Comparison of ENCODE assay signal across 9 mouse cellular contexts in the genomic region with DNA sequence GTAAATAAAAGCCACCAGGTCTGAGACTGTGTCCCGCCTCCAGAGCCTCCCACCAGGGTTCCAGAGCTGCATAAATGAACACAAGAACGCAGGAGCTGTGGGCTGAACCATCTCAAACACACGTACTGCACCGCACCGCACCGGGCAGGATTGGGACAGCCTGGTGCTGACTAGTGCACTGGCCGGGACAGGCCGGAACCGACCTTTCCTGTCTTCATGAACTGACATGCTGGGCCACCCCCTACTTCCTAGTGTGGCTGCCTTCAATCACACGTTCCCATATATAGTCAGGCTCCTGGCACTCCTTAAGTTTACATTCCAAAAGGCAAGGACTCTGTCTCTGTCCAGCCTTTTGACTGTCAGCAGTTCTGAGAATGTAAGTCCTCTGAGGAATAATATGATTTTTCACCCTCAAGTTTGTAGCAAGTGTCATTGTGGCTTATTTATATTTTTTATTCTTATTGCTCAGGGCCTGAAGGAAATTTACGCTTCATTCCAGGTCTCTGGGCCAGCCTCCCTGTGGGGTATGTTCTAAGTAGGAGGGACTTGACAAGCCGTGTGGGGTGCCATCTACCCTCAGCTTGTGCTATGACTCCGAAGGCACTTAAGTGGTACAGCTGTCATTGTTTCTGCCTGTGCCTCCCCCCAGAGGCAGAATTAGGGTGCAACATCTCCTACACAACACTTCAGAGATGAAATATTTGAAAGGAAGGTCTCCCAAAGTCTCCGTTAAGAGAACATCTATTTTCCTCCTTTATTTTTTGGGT. TPM values are rescaled to one million over a fixed set of nuclear protein-coding genes. Genes with fewer than 3 reads are reported as not detected.
DNase-seq lines count a peak whose midpoint lies in the region; ATAC-seq and TF ChIP-seq lines count a peak whose summit lies in the region.
"Had no signal": no experiment of that assay in that cellular context is flagged by ENCODE, and none has a peak within 500 bp of the region (broad histone marks: within the 10 kb centered on the region; RNA-seq: fewer than 3 reads in every experiment).

No protein-coding gene starts in this region.

- no peaks in the 10 kb centered on the region for H3K27me3 ChIP-seq in midbrain, embryonic 15.5 days (replicated peaks)
- no peaks in the 10 kb centered on the region for H3K27me3 ChIP-seq in midbrain, embryonic 16.5 days (ENCODE audit: control insufficient read depth, insufficient read depth, low read depth, low read length)
- H3K27me3 ChIP-seq in heart, adult 2 months (ENCODE audit: control insufficient read depth, insufficient read depth, low read length): no peaks in the 10 kb centered on the region

- peaks cover 3% of the 10 kb centered on the region; the same call in 1 of the 2 replicates for H3K79me2 ChIP-seq in heart, adult 2 months (replicated peaks; ENCODE audit: control insufficient read depth, insufficient read depth, low read length)

- no peaks in the 10 kb centered on the region for H3K9me3 ChIP-seq in midbrain, embryonic 15.5 days
- H3K9me3 ChIP-seq in midbrain, embryonic 16.5 days (replicated peaks; ENCODE audit: control insufficient read depth, low read length, poor library complexity, severe bottlenecking): no peaks in the 10 kb centered on the region

- no peak overlapping the region for H3K4me3 ChIP-seq in midbrain, embryonic 15.5 days
- H3K4me3 ChIP-seq in midbrain, embryonic 16.5 days (ENCODE audit: low read depth, low read length): no peak overlapping the region
- peak overlapping the region; percentile 81; the same call in 1 of the 2 replicates for H3K4me3 ChIP-seq in heart, adult 2 months
- H3K4me3 ChIP-seq in lung, adult 2 months (replicated peaks; ENCODE audit: extremely low read depth, low read depth, low read length): peak overlapping the region; percentile 44

- intact Hi-C loops in heart, adult 2 months (cut with DNase I): loop anchor here (2.0 kb wide), 1 partner anchor 33 kb away; the partner anchor contains the start of gene Telo2

- no peak for ATAC-seq in midbrain, embryonic 15.5 days (replicated peaks)
- ATAC-seq in midbrain, embryonic 16.5 days: no peak

- H3K4me1 ChIP-seq in midbrain, embryonic 15.5 days: no peaks in the 10 kb centered on the region
- H3K4me1 ChIP-seq in midbrain, embryonic 16.5 days (ENCODE audit: control insufficient read depth, insufficient read depth, low read length): 0 out of 2 replicates have a peak, but pooled peaks cover 4% of the 10 kb centered on the region
- peaks cover 25% of the 10 kb centered on the region for H3K4me1 ChIP-seq in heart, adult 2 months (ENCODE audit: control insufficient read depth, insufficient read depth, low read length)
- H3K4me1 ChIP-seq in lung, adult 2 months (ENCODE audit: control insufficient read depth, insufficient read depth, low read length): peaks cover 13% of the 10 kb centered on the region

- H3K9ac ChIP-seq in midbrain, embryonic 15.5 days: no peak overlapping the region
- H3K9ac ChIP-seq in midbrain, embryonic 16.5 days (ENCODE audit: low read depth, low read length): no peak overlapping the region
- 0 out of 2 replicates have a peak overlapping the region, but pooled peaks have one; percentile 0 for H3K9ac ChIP-seq in heart, adult 2 months (ENCODE audit: low read depth, low read length)

- TF ChIP-seq POLR2A in heart, adult 2 months (IDR thresholded peaks at IDR 0.05; ENCODE audit: insufficient read depth, low read depth, low read length): peak; percentile 43; the same call in 1 of the 2 replicates
- TF ChIP-seq POLR2A in lung, adult 2 months (IDR thresholded peaks at IDR 0.05; ENCODE audit: borderline replicate concordance, extremely low read depth, low read depth, low read length): peak; percentile 91; the same call in 1 of the 2 replicates

- TF ChIP-seq CTCF in heart, adult 2 months (IDR thresholded peaks at IDR 0.05): peak; percentile 68
- TF ChIP-seq CTCF in lung, adult 2 months (IDR thresholded peaks at IDR 0.05; ENCODE audit: insufficient read depth, low read length): peak; percentile 36

- DNase-seq in heart, adult 2 months: peak; percentile 54 to 57
- DNase-seq in kidney, adult 8-10 months: peak; percentile 42 to 59
- no peak for DNase-seq in lung, adult 2 months
- DNase-seq in spleen, postnatal 10 days (ENCODE audit: low spot score in 2 of 2): no peak
- no peak for DNase-seq in B cell, adult 2 months
- DNase-seq in spleen, adult 12 weeks (ENCODE audit: low spot score): no peak

- no peak overlapping the region for H3K4me2 ChIP-seq in midbrain, embryonic 15.5 days
- H3K4me2 ChIP-seq in midbrain, embryonic 16.5 days (ENCODE audit: low read length): no peak overlapping the region

- no peak for TF ChIP-seq EP300 in heart, adult 2 months (IDR thresholded peaks at IDR 0.05; ENCODE audit: insufficient read depth, low read depth, low read length)

- WGBS in midbrain, embryonic 15.5 days: 85% methylated on average over 14 of the region's 14 CpGs
- WGBS in midbrain, embryonic 16.5 days: 86% methylated on average over 14 of the region's 14 CpGs
- WGBS in heart, adult 2 months: 13% methylated on average over 14 of the region's 14 CpGs
- WGBS in lung, adult 2 months: 24% methylated on average over 14 of the region's 14 CpGs

- H3K36me3 ChIP-seq in midbrain, embryonic 15.5 days (replicated peaks): no peaks in the 10 kb centered on the region
- no peaks in the 10 kb centered on the region for H3K36me3 ChIP-seq in midbrain, embryonic 16.5 days (ENCODE audit: control insufficient read depth, insufficient read depth, low read length)
- no peaks in the 10 kb centered on the region for H3K36me3 ChIP-seq in heart, adult 2 months (ENCODE audit: control insufficient read depth, insufficient read depth, low read length)

- H3K27ac ChIP-seq in midbrain, embryonic 15.5 days: 0 out of 2 replicates have a peak overlapping the region, but pooled peaks have one; percentile 1
- no peak overlapping the region for H3K27ac ChIP-seq in midbrain, embryonic 16.5 days (ENCODE audit: low read length)
- H3K27ac ChIP-seq in heart, adult 2 months: peak overlapping the region; percentile 99

RNA-seq across cellular contexts. Expression of gene Tmem204, which starts 1.1 kb away (rescaled TPM):
- 12.6 and 13.0 TPM in 2 replicates for polyA plus RNA-seq in midbrain, embryonic 15.5 days (2015; fragmentation: Nextera tagmentation; extraction: Ambion mirVana)
- polyA plus RNA-seq in midbrain, embryonic 16.5 days (2015; fragmentation: Nextera tagmentation; extraction: Ambion mirVana): 10.3 and 11.1 TPM in 2 replicates
- 10 to 100 TPM; 40.0 to 45.1 TPM for total RNA-seq in heart, adult 2 months (2021)
- 77.3 and 82.0 TPM in 2 replicates for polyA plus RNA-seq in heart, adult 2 months (2012; rRNA removed)
- polyA plus RNA-seq in lung, adult 2 months (2012; rRNA removed): 340 and 393 TPM in 2 replicates

RNA-seq across cellular contexts. Expression of gene Telo2, which starts 33.5 kb away (rescaled TPM):
- polyA plus RNA-seq in midbrain, embryonic 15.5 days (2015; fragmentation: Nextera tagmentation; extraction: Ambion mirVana): 57.8 and 67.0 TPM in 2 replicates
- polyA plus RNA-seq in midbrain, embryonic 16.5 days (2015; fragmentation: Nextera tagmentation; extraction: Ambion mirVana): 51.9 and 53.4 TPM in 2 replicates
- 10 to 100 TPM; 12.1 to 13.5 TPM for total RNA-seq in heart, adult 2 months (2021)
- 12.7 and 15.5 TPM in 2 replicates for polyA plus RNA-seq in heart, adult 2 months (2012; rRNA removed)
- 17.9 and 19.2 TPM in 2 replicates for polyA plus RNA-seq in lung, adult 2 months (2012; rRNA removed)

RNA-seq across cellular contexts. Expression of gene Ptx4, which starts 38.3 kb away (rescaled TPM):
- polyA plus RNA-seq in midbrain, embryonic 15.5 days (2015; fragmentation: Nextera tagmentation; extraction: Ambion mirVana): not detected in 2 replicates
- polyA plus RNA-seq in midbrain, embryonic 16.5 days (2015; fragmentation: Nextera tagmentation; extraction: Ambion mirVana): 0.38 TPM in 1 of 2 replicates, not detected in the other
- total RNA-seq in heart, adult 2 months (2021): 1 to 10 TPM; 5.4 to 5.8 TPM
- polyA plus RNA-seq in heart, adult 2 months (2012; rRNA removed): 0.16 and 0.26 TPM in 2 replicates
- not detected in 2 replicates for polyA plus RNA-seq in lung, adult 2 months (2012; rRNA removed)
- polyA plus RNA-seq: neural tube, embryonic 11.5 days had no signal

RNA-seq across cellular contexts. Expression of gene Clcn7, which starts 50.9 kb away (rescaled TPM):
- 35.0 and 36.3 TPM in 2 replicates for polyA plus RNA-seq in midbrain, embryonic 15.5 days (2015; fragmentation: Nextera tagmentation; extraction: Ambion mirVana)
- 33.6 and 36.1 TPM in 2 replicates for polyA plus RNA-seq in midbrain, embryonic 16.5 days (2015; fragmentation: Nextera tagmentation; extraction: Ambion mirVana)
- 10 to 100 TPM; 25.4 to 28.5 TPM for total RNA-seq in heart, adult 2 months (2021)
- polyA plus RNA-seq in heart, adult 2 months (2012; rRNA removed): 24.6 and 31.3 TPM in 2 replicates
- polyA plus RNA-seq in lung, adult 2 months (2012; rRNA removed): 35.3 and 44.6 TPM in 2 replicates

Comparison
In these comparisons a context has a peak if more than half of its experiments do, and no peak if none do; other contexts are left out.
1. H3K4me3 ChIP-seq: peak in heart, adult 2 months (single experiment) and lung, adult 2 months (single experiment); none in midbrain, embryonic 15.5 days (single experiment) and midbrain, embryonic 16.5 days (single experiment).
2. DNase-seq: peak in heart, adult 2 months (2 of 2) and kidney, adult 8-10 months (2 of 2); none in lung, adult 2 months (single experiment), spleen, postnatal 10 days (0 of 2), B cell, adult 2 months (0 of 2) and spleen, adult 12 weeks (single experiment).